Mouse (Mus musculus): ENCODE data around the gene Akap8l.

- TF ChIP-seq POLR2A (IDR thresholded peaks at IDR 0.05; ENCODE audit: borderline replicate concordance, extremely low read depth, insufficient read depth, insufficient read length, poor library complexity, severe bottlenecking) = no peak
- no peak for TF ChIP-seq CTCF (IDR thresholded peaks at IDR 0.05; ENCODE audit: borderline replicate concordance, extremely low read depth, insufficient read depth, insufficient read length)
Observed at GRCm38 (mm10) chr17:32280575-32280974, 69.8 kb downstream of the Akap8l start.
